Mouse (Mus musculus) mesoderm, embryonic 11.5 days (tissue): Measurements from ENCODE around the gene Dgcr2.

Experiments used
- DNase-seq: peaks from one replicate; pipeline ENCODE4 v3.0.0-alpha.2; 2012; ENCODE audit warnings: low read depth, low spot score

Gene Dgcr2

DNA sequence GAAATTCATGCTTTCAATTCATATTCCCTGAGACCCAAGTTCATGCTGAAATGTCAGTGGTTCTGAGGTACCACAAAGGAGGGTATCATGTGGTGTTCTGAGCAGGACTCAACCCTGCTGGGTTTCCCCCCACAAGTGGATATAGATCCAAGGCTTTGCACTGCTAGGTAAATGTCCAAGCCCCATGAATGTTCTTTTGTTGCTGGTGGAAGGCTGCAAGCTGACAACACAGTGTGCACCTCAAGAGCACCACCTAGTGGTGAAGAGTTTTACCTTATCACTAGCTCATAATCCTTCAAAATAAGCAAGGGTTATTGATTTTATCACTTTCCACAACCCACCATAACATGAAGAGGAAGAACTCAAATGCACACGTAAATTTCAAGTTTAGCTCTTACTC is 49.4 kb downstream of the Dgcr2 start:
- peak; percentile 81 for DNase-seq

GRCm38 (mm10) chr16:17848431-17848830 is 49.9 kb downstream of the Dgcr2 start:
- DNase-seq: no peak

DNA sequence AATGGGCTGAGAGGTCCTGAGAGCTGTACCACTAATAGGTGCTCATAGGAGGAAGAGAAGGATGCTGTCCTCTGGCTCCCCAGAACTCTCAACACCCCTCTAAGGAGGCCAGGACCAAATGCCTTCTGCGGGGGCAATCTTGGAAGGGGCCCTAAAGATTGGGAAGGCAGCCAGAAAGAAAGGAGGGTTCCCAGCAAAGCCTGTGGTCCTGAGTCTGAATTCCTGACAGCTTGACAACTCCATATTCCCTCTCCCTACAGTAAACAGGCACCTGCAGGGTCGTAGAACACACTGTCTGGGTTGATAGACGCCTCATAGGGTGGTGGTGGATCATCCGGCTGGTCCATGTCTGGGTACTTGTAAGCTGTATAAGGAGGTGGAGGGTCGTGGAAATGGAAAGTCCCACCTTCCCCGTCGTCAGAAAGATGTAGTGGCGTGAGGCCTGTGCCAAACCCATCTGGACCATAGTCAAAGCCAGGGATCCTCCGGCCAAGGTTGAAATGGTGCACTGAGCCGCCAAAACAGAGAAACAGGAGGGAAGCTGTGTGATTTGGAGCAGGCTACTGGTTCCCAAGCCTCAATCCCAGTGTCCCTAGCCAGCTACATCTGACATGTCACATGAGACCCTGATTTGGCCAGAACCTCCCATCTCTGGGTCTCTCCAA is 54.5 kb downstream of the Dgcr2 start:
- no peak for DNase-seq

GRCm38 (mm10) chr16:17842437-17842836 is 55.9 kb downstream of the Dgcr2 start:
- DNase-seq: no peak

DNA sequence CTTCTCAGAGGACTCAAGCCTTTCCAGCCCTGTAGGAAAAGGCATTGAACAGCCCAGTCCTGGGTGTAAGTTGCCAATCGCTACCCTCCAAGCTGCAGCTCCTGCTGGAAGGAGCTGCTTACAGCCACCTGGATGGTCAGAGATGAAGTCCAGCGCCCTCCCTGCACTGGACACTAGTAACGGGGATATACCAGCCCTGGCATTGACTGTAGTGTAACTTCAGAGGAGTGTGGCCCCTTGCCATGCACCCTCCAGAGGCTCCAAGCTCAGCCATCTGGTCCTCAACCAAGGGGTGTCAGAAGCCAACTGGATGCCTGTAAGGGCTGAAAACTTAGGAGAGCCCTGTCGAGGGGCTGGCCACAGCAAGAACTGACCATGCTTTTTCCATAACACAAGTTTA is 58.4 kb downstream of the Dgcr2 start:
- no peak for DNase-seq

GRCm38 (mm10) chr16:17838051-17838450 is 60.3 kb downstream of the Dgcr2 start, which contains the start of gene Car15:
TSS of gene Car15 (minus strand) at chr16:17838364.
- DNase-seq: no peak

DNA sequence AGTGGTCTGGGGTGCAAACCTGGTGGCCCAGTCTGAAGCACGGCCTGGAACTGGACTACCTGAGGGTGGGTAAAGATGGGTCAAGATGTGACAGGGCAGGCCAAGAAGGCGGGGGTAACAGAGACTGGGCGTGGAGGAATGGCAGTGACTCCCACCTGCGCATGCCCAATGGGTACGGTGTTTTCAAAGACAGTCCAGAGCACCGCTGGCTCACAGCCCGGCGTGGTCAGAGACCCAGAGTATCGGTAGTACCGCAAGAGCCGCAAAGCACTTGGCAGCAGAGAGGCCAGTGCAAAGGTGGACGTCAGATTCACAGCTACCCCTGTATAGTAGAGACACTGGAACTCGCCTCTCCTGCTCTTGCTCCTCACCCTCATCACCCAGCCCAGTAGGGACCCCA is 62.9 kb downstream of the Dgcr2 start:
- no peak for DNase-seq

DNA sequence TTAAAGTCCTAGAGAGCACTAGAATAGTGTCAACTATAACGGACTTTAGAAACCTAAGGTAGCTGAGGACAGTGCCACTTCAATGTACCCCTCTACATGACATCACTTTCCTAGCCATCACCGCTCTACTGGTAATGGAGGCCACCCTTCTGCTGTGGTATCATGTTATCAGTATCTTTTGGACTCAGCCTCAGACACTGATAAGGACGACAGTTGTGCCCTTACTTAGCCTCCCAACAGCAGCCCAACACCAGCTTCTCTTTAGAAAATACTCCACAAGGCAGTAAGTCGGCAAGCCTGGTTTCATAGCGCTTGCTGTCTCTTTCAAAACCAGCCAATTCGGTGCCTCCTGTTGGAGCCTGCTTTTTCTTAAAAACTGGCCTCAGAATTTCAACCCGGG is 63.8 kb downstream of the Dgcr2 start:
- DNase-seq: no peak

DNA sequence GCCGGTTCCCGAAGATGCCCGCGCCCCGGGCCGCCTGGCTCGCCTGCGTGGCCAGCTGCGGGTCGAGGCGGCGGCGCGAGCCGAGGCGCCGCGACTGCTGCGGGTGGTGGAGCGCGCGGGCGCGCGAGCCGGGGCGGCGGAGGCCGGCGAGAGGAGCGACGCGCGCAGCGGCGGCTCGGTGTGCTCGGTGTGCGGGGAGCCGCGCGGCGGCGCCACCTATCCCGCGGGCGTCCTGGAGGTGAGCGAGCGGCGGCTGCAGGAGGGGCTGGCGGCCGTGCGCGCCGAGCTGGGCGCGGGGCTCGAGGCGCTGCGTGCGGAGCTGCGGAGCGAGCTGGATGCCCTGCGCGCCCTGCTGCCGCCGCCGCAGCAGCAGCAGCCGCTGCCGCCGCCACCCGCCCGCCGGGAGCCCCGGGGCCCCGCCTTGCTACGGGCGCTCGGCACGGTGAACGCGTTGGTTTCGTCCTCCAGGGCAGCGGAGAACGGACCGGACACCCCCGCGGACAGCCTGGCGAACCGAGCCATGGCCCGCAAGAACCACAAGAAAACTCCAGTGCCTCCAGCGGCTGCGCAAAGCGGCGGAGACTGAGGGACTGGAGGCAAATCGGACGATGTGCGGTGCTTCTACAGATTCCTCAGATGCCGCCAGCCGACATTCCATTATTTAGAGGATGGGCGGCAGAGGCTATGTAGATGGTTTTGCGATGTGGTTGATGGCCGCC is 64.5 kb downstream of the Dgcr2 start:
- DNase-seq: peak; percentile 53

DNA sequence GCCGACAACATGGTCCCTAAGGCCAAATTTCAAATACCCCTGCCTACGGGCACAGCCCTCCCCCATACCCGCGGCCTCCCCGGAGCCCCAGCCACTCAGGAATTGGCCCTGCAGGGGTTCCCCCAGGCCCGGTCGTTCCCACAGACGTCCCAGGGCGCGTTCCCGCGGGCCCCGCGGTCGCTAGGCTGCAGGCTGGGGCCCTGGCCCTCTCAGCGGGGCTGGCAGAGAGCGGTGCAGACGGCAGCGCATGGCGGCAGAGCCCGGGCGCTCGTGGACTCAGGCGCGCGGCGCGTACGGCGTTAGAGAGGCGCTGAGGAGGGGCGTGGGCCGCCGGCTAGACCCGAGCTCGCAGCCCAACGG is 65.1 kb downstream of the Dgcr2 start:
- DNase-seq: no peak

DNA sequence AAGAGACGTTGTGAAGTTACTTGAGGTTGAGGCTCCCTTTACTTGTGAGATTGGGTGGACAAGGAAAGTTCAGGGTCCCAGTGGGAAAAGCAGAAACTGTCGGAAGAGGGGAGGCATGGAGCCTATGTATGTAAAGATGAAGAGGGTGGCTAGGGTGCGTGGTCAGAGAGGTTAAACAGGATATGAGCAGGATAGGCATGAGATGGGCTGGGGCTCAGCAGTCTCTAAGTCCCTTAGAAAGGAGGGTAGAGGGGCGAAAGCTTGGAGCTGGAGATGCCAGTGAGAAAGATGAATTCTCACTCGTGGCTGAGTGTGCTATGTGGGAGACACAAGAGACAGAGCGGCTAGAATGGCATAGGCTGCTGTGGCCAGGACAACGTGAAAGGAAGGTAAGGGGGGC is 65.5 kb downstream of the Dgcr2 start, which contains the start of gene B830017H08Rik:
B830017H08Rik (plus strand) TSS at position 301 of the 400 bp plus-strand sequence.
- DNase-seq: no peak

GRCm38 (mm10) chr16:17831781-17832180 is 66.6 kb downstream of the Dgcr2 start:
- DNase-seq: no peak

GRCm38 (mm10) chr16:17830385-17831178 is 67.8 kb downstream of the Dgcr2 start:
- DNase-seq: no peak

DNA sequence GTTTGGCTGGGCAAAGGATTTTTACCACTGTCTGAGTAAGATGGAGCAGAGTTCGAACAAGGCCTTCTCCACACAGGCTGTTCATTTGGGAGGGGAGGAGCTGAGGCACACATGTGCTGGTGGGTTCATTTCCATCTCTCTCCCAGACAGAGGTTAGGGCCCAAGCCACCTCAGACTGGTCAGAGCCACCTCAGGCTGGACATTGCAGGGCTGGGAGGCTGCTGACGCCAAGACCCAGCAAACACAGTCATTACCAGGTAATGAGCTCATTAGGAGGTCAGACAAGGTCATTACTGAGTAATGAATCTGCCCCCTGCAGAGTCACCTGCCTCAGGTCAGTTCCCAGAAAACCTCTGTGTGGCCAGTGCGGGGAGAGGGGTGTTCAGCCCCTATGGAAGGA is 69.5 kb downstream of the Dgcr2 start:
- DNase-seq: no peak

DNA sequence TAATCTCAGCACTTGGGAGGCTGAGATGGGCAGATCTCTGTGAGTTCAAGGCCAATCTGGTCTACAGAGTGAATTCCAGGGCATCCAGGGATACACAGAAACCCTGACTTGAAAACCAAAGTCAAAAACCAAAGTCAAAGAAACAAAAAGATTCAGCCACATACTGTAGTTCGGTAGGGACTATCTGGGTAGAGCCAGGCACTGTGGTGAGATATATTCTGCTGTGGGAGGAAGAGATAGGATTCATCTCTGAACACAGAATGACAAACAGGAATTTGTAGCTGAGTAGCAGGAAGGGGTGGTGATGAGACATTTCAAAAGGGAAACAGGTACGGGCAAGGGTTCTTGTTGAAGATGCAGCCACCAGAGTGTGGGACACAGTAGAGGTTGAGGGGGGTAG is 70.1 kb downstream of the Dgcr2 start:
- DNase-seq: no peak

GRCm38 (mm10) chr16:17826500-17826899 is 71.9 kb downstream of the Dgcr2 start:
- no peak for DNase-seq

DNA sequence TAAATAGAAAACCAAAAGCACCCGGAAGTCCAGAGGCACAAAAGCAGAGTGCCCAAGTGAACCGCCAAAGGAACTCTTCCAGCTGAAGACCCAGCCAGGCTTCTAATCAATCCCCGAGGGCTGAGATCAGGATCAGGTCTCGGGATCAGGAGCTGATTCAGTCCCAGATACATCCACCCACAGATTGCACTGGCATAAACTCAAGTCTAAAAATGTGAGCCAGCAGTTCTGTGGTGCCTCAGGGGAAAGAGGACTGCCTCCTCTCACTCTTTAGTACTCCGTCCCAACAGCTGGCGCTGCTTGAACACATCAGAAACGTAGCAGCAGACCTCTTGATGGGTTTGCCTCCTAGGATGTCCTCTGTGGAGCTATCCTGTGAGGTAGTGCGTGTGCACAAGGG is 81.8 kb downstream of the Dgcr2 start:
- DNase-seq: no peak

DNA sequence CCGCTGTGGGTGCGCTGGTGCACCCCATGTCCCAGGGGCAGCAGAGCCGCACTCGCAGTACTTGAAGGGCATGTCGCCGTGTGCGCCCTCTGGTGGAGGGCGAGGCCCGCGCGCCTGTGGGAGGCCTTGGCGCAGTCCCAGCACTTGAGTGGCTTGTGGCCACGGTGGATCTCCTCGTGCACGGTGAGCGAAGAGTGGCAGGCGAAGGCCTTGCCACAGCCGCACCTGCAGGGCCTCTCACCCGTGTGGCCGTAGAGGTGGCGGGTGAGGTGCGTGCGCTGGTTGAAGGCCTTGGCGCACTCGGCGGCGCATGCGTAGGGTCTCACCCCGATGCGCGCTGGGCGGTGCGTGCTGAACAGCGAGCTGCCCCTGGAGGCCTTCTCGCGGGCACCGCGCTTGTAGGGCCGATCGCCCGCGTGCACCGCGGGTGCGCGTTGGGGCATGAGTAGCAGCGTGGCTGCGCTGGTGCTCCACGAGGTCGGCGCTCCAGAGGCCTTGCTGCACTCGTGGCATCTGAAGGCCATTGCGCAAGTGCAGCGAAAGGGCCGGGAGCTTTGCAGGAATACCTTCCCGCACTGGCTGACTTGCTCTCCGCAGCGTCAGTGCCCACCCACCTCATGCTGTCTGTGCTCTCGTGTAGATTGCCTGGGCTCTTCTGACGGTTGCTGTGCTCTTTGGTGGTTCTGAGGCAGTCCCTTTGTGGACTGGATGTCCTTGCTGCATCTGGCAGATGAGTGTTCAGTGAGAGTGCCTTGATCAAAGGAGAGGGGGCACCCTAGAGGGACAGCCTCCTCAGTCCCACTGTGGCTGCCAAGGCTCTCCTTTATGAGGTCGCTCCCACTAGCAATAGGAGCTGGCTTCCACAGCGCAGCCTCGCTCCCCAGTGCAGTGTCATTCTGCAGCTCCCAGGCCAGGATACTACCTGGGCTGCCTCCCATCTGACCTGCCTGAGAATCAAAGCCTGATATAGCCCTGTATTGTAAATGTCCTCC is 82.7 kb downstream of the Dgcr2 start:
- DNase-seq: peak; percentile 85

DNA sequence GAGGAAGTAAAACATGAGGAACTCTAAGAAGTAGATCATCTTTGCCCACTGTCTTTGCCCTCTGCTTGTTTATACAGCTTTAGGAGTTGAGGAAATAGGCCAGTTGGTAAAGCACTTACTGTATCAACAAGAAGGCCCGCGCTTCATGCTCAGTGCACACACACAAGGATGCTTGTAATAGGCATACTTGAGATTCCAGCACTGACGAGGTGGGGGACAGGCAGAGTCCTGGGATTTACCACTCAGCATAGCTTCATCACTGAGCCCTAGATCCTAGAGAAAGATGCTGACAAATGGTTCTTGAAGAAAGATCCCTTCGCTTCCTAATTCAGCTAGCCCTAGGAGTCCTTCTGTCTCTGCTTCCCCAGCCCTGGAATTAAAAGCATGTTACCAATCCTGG is 85.2 kb downstream of the Dgcr2 start:
- no peak for DNase-seq

GRCm38 (mm10) chr16:17812120-17812519 is 86.2 kb downstream of the Dgcr2 start:
- DNase-seq: no peak

DNA sequence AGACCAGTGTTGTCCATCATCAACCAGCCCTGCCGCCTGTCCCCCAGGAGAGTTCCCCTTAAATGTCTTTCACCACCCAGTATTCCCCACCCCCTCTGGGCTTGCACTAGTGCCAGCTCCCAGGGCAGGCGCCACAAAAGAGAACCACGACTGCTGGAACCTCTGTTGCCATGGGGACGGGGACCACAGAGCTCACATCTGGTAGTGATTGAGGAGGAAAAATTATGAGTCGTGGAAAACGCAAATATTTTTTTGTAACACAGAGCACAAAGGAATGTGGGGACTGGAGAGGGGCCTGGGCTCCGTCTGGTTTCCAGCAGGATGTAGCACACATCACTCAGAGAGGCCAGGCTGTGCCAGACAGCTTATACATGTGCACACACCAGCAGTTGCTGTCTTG is 88.7 kb downstream of the Dgcr2 start:
- DNase-seq: peak; percentile 92
